Mouse (Mus musculus) small intestine, adult 2 months (tissue): Measurements from ENCODE around the gene Bcl9. TPM values are rescaled to one million over a fixed set of nuclear protein-coding genes. Genes with fewer than 3 reads are reported as not detected.

ENCODE experiments used
- H3K27ac ChIP-seq: fragments of 200-500 bp; 2 replicates; pipeline ENCODE4 v1.5.1; 2012; ENCODE audit warnings: low read depth, low read length, control low read depth, inconsistent platforms; ENCODE audit not compliant: insufficient read depth
- H3K27me3 ChIP-seq: fragments of 200-500 bp; 2 replicates; pipeline ENCODE4 v1.6.1; 2012; ENCODE audit warnings: mild to moderate bottlenecking, moderate library complexity, low read length, inconsistent platforms; ENCODE audit not compliant: control insufficient read depth, insufficient read depth
- H3K36me3 ChIP-seq: fragments of 200-500 bp; 2 replicates; pipeline ENCODE4 v1.6.1; 2012; ENCODE audit warnings: mild to moderate bottlenecking, low read length, control low read depth, inconsistent platforms; ENCODE audit not compliant: control insufficient read depth, insufficient read depth
- H3K4me1 ChIP-seq: fragments of 200-500 bp; 2 replicates; pipeline ENCODE4 v1.6.1; 2012; ENCODE audit warnings: low read length, inconsistent platforms, mixed read lengths; ENCODE audit not compliant: control insufficient read depth, insufficient read depth, insufficient read length
- H3K4me3 ChIP-seq: fragments of 200-500 bp; 2 replicates; pipeline ENCODE4 v1.5.1; 2012; ENCODE audit warnings: low read depth, mild to moderate bottlenecking, control low read depth, inconsistent platforms, low read length, moderate library complexity
- CTCF ChIP-seq: fragments of 200-500 bp; IDR thresholded peaks from 2 replicates; pipeline ENCODE4 v1.5.1; 2012; ENCODE audit warnings: low read depth, mild to moderate bottlenecking, control low read depth, inconsistent platforms, low read length, moderate library complexity, mixed read lengths; ENCODE audit not compliant: insufficient replicate concordance, insufficient read length; ENCODE audit errors: extremely low read depth
- POLR2A ChIP-seq: fragments of 200-500 bp; IDR thresholded peaks from 2 replicates; pipeline ENCODE4 v1.6.1; 2012; ENCODE audit warnings: low read depth, mild to moderate bottlenecking, control low read depth, inconsistent platforms, low read length, moderate library complexity
- WGBS: fragments of 180-500 bp; shearing (Covaris S2); methylation state at CpG from one replicate; pipeline ENCODE4 v1.1.7; 2018; 5-methylcytosine and 5-hydroxymethylcytosine counted together
- polyA plus RNA-seq: library from polyadenylated mRNA; depleted of rRNA; stranded (reverse); fragments of >200 nt; gene quantifications from 2 replicates; pipeline ENCODE4 v1.2.3, GENCODE M21; 2012

Gene Bcl9
- polyA plus RNA-seq, 1 experiment = 16.5 TPM

GRCm38 (mm10) chr3:97203880-97204279, 93.8 kb downstream of the Bcl9 start:
- Histone ChIP-seq H3K27me3 (no peaks in the 10 kb centered on the region), H3K4me1 (peaks cover 16% of the 10 kb centered on the region), H3K27ac (no peak overlapping the region), H3K36me3 (peaks cover 21% of the 10 kb centered on the region), H3K4me3 (no peak overlapping the region)
- 54% methylated on average over 14 of the region's 14 CpGs for WGBS
- no peak for TF ChIP-seq POLR2A
- TF ChIP-seq CTCF = no peak

- H3K4me1 ChIP-seq = peaks cover 15% of the 10 kb centered on the region
- H3K27ac ChIP-seq = no peak overlapping the region
- H3K4me3 ChIP-seq = no peak overlapping the region
- whole genome bisulfite sequencing = 50% methylated on average over 5 of the region's 5 CpGs
- H3K36me3 ChIP-seq = peaks cover 12% of the 10 kb centered on the region
- TF ChIP-seq CTCF (peak; percentile 88), POLR2A (no peak)
- H3K27me3 ChIP-seq = no peaks in the 10 kb centered on the region
Observed at GRCm38 (mm10) chr3:97201943-97202342, 95.8 kb downstream of the Bcl9 start.

- H3K4me1 ChIP-seq = peaks cover 15% of the 10 kb centered on the region
- no peaks in the 10 kb centered on the region for H3K36me3 ChIP-seq
- H3K4me3 ChIP-seq = no peak overlapping the region
- no peaks in the 10 kb centered on the region for H3K27me3 ChIP-seq
- H3K27ac ChIP-seq = no peak overlapping the region
- no peak for TF ChIP-seq POLR2A
- no peak for TF ChIP-seq CTCF
- 57% methylated on average over 4 of the region's 4 CpGs for WGBS
Observed at GRCm38 (mm10) chr3:97199261-97199660, 98.5 kb downstream of the Bcl9 start.

- H3K4me1 ChIP-seq = peaks cover 10% of the 10 kb centered on the region; the same call in 1 of the 2 replicates
- WGBS = 62% methylated on average over 8 of the region's 8 CpGs
- no peaks in the 10 kb centered on the region for H3K36me3 ChIP-seq
- H3K27me3 ChIP-seq = no peaks in the 10 kb centered on the region
- H3K4me3 ChIP-seq = peak overlapping the region; percentile 50
- H3K27ac ChIP-seq = peak overlapping the region; percentile 68; the same call in 1 of the 2 replicates
- no peak for TF ChIP-seq POLR2A
- no peak for TF ChIP-seq CTCF
Observed at GRCm38 (mm10) chr3:97196571-97196970, 101.1 kb downstream of the Bcl9 start.

GRCm38 (mm10) chr3:97185098-97185860, 112.4 kb downstream of the Bcl9 start:
- H3K36me3 ChIP-seq = no peaks in the 10 kb centered on the region
- peaks cover 9% of the 10 kb centered on the region for H3K4me1 ChIP-seq
- 20% methylated on average over 10 of the region's 10 CpGs for WGBS
- no peak for TF ChIP-seq POLR2A
- TF ChIP-seq CTCF = peak; percentile 95
- no peak overlapping the region for H3K4me3 ChIP-seq
- no peak overlapping the region for H3K27ac ChIP-seq
- no peaks in the 10 kb centered on the region for H3K27me3 ChIP-seq

- Histone ChIP-seq H3K27ac (no peak overlapping the region), H3K27me3 (no peaks in the 10 kb centered on the region), H3K4me1 (peaks cover 4% of the 10 kb centered on the region), H3K36me3 (no peaks in the 10 kb centered on the region), H3K4me3 (no peak overlapping the region)
- 47% methylated on average over 3 of the region's 3 CpGs for WGBS
- peak; percentile 36; the same call in 1 of the 2 replicates for TF ChIP-seq CTCF
- TF ChIP-seq POLR2A = no peak
Observed at GRCm38 (mm10) chr3:97183810-97184209, 113.9 kb downstream of the Bcl9 start.

- Histone ChIP-seq H3K27ac (no peak overlapping the region), H3K4me1 (peaks cover 3% of the 10 kb centered on the region), H3K27me3 (no peaks in the 10 kb centered on the region), H3K4me3 (no peak overlapping the region), H3K36me3 (peaks cover 19% of the 10 kb centered on the region)
- 54% methylated on average over 6 of the region's 6 CpGs for WGBS
- TF ChIP-seq POLR2A = no peak
- TF ChIP-seq CTCF = no peak
Observed at GRCm38 (mm10) chr3:97180527-97180926, 117.2 kb downstream of the Bcl9 start.
